Mouse (Mus musculus): ENCODE data around the gene Lfng. TPM values are rescaled to one million over a fixed set of nuclear protein-coding genes. Genes with fewer than 3 reads are reported as not detected.

The Lfng gene
- total RNA-seq, 2 experiments from 2014 or later, result 21.3 to 54.2 TPM

GRCm38 (mm10) chr5:140615321-140616109, 8.4 kb downstream of the Lfng start:
- ATAC-seq (ENCODE audit: poor library complexity, severe bottlenecking), result no peak

GRCm38 (mm10) chr5:140616110-140616503, 9.0 kb downstream of the Lfng start:
- ATAC-seq (ENCODE audit: poor library complexity, severe bottlenecking), result 0 out of 2 replicates have a peak, but pooled peaks have one; percentile 5

GRCm38 (mm10) chr5:140616691-140617090, 9.6 kb downstream of the Lfng start:
- peak; percentile 54 for ATAC-seq (ENCODE audit: poor library complexity, severe bottlenecking)

- ATAC-seq (ENCODE audit: poor library complexity, severe bottlenecking), result peak; percentile 78
These were observed 10.6 kb downstream of the Lfng start for GRCm38 (mm10) chr5:140617714-140618113.

- ATAC-seq (ENCODE audit: poor library complexity, severe bottlenecking), result peak; percentile 34
These were observed 12.1 kb downstream of the Lfng start for GRCm38 (mm10) chr5:140619151-140619771.

GRCm38 (mm10) chr5:140619895-140620736, 13.0 kb downstream of the Lfng start:
- no peak for ATAC-seq (ENCODE audit: poor library complexity, severe bottlenecking)

- no peak for ATAC-seq (ENCODE audit: poor library complexity, severe bottlenecking)
These were observed 14.0 kb downstream of the Lfng start for GRCm38 (mm10) chr5:140621092-140621491.

GRCm38 (mm10) chr5:140621517-140621916, 14.4 kb downstream of the Lfng start:
- no peak for ATAC-seq (ENCODE audit: poor library complexity, severe bottlenecking)

GRCm38 (mm10) chr5:140622978-140623670, 16.0 kb downstream of the Lfng start:
- ATAC-seq (ENCODE audit: poor library complexity, severe bottlenecking), result no peak

GRCm38 (mm10) chr5:140623791-140624190, 16.7 kb downstream of the Lfng start:
- no peak for ATAC-seq (ENCODE audit: poor library complexity, severe bottlenecking)

- ATAC-seq (ENCODE audit: poor library complexity, severe bottlenecking), result no peak
These were observed 17.1 kb downstream of the Lfng start for GRCm38 (mm10) chr5:140624238-140624637.

- ATAC-seq (ENCODE audit: poor library complexity, severe bottlenecking), result no peak
These were observed 17.8 kb downstream of the Lfng start for GRCm38 (mm10) chr5:140624961-140625360.

GRCm38 (mm10) chr5:140627580-140627979, 20.5 kb downstream of the Lfng start:
- ATAC-seq (ENCODE audit: poor library complexity, severe bottlenecking), result no peak

- peak; percentile 75 for ATAC-seq (ENCODE audit: poor library complexity, severe bottlenecking)
These were observed 21.9 kb downstream of the Lfng start for GRCm38 (mm10) chr5:140628995-140629394.

GRCm38 (mm10) chr5:140633432-140633831, 26.3 kb downstream of the Lfng start:
- ATAC-seq (ENCODE audit: poor library complexity, severe bottlenecking), result no peak

- no peak for ATAC-seq (ENCODE audit: poor library complexity, severe bottlenecking)
These were observed 27.9 kb downstream of the Lfng start for GRCm38 (mm10) chr5:140634798-140635722.

- ATAC-seq (ENCODE audit: poor library complexity, severe bottlenecking), result peak; percentile 80
These were observed 29.4 kb downstream of the Lfng start for GRCm38 (mm10) chr5:140636316-140637057.

GRCm38 (mm10) chr5:140637058-140637410, 29.9 kb downstream of the Lfng start:
- ATAC-seq (ENCODE audit: poor library complexity, severe bottlenecking), result no peak

GRCm38 (mm10) chr5:140637989-140638388, 30.9 kb downstream of the Lfng start:
- no peak for ATAC-seq (ENCODE audit: poor library complexity, severe bottlenecking)
